Mouse (Mus musculus): ENCODE data around the gene Morn2. TPM values are rescaled to one million over a fixed set of nuclear protein-coding genes. Genes with fewer than 3 reads are reported as not detected.

The Morn2 gene
- polyA plus RNA-seq, 1 experiment from 2014 or later = 29.8 TPM

GRCm38 (mm10) chr17:80332386-80332785 lies 42.4 kb downstream of the Morn2 start:
- H3K27ac ChIP-seq (ENCODE audit: low read depth, low read length) = no peak overlapping the region
- H3K36me3 ChIP-seq (ENCODE audit: control insufficient read depth, insufficient read depth, low read length) = no peaks in the 10 kb centered on the region
- H3K4me3 ChIP-seq (ENCODE audit: low read depth, low read length) = no peak overlapping the region
- no peaks in the 10 kb centered on the region for H3K9me3 ChIP-seq (ENCODE audit: control insufficient read depth, low read length)
- no peak overlapping the region for H3K4me2 ChIP-seq (ENCODE audit: low read depth)
- 86% methylated on average over 2 of the region's 2 CpGs for WGBS
- no peak for ATAC-seq (ENCODE audit: insufficient read depth, low FRiP score, low TSS enrichment)
- no peaks in the 10 kb centered on the region for H3K27me3 ChIP-seq (ENCODE audit: control insufficient read depth, insufficient read depth, low read length)
- DNase-seq (ENCODE audit: low spot score) = no peak
- H3K4me1 ChIP-seq (ENCODE audit: control insufficient read depth, insufficient read depth, low read length) = no peaks in the 10 kb centered on the region
- no peak overlapping the region for H3K9ac ChIP-seq (ENCODE audit: low read length)

GRCm38 (mm10) chr17:80345277-80345676 lies 55.3 kb downstream of the Morn2 start:
- H3K27me3 ChIP-seq (ENCODE audit: control insufficient read depth, insufficient read depth, low read length) = no peaks in the 10 kb centered on the region
- ATAC-seq (ENCODE audit: insufficient read depth, low FRiP score, low TSS enrichment) = no peak
- 83% methylated on average over 4 of the region's 4 CpGs for WGBS
- H3K9ac ChIP-seq (ENCODE audit: low read length) = no peak overlapping the region
- H3K9me3 ChIP-seq (ENCODE audit: control insufficient read depth, low read length) = no peaks in the 10 kb centered on the region
- H3K4me2 ChIP-seq (ENCODE audit: low read depth) = no peak overlapping the region
- H3K27ac ChIP-seq (ENCODE audit: low read depth, low read length) = no peak overlapping the region
- no peak for DNase-seq (ENCODE audit: low spot score)
- no peak overlapping the region for H3K4me3 ChIP-seq (ENCODE audit: low read depth, low read length)
- no peaks in the 10 kb centered on the region for H3K36me3 ChIP-seq (ENCODE audit: control insufficient read depth, insufficient read depth, low read length)
- no peaks in the 10 kb centered on the region for H3K4me1 ChIP-seq (ENCODE audit: control insufficient read depth, insufficient read depth, low read length)

GRCm38 (mm10) chr17:80346591-80347125 lies 56.7 kb downstream of the Morn2 start:
- Histone ChIP-seq H3K4me1 (ENCODE audit: control insufficient read depth, insufficient read depth, low read length) (no peaks in the 10 kb centered on the region), H3K9me3 (ENCODE audit: control insufficient read depth, low read length) (no peaks in the 10 kb centered on the region), H3K9ac (ENCODE audit: low read length) (no peak overlapping the region), H3K36me3 (ENCODE audit: control insufficient read depth, insufficient read depth, low read length) (no peaks in the 10 kb centered on the region), H3K4me2 (ENCODE audit: low read depth) (no peak overlapping the region), H3K4me3 (ENCODE audit: low read depth, low read length) (no peak overlapping the region), H3K27me3 (ENCODE audit: control insufficient read depth, insufficient read depth, low read length) (no peaks in the 10 kb centered on the region), H3K27ac (ENCODE audit: low read depth, low read length) (no peak overlapping the region)
- 23% methylated on average over 11 of the region's 11 CpGs for WGBS
- DNase-seq (ENCODE audit: low spot score) (no peak), ATAC-seq (ENCODE audit: insufficient read depth, low FRiP score, low TSS enrichment) (no peak)

Other genes with a start within 250 kb of the Morn2 start
- 117 and 131 TPM in 2 replicates for gene Hnrnpll, start 227.9 kb upstream of the Morn2 start, polyA plus RNA-seq (2014; fragmentation: Nextera tagmentation; extraction: Ambion mirVana)
- 6.8 and 9.8 TPM in 2 replicates for gene Galm, start 162.7 kb upstream of the Morn2 start, polyA plus RNA-seq (2014; fragmentation: Nextera tagmentation; extraction: Ambion mirVana)
- gene Srsf7, start 82.9 kb upstream of the Morn2 start, polyA plus RNA-seq (2014; fragmentation: Nextera tagmentation; extraction: Ambion mirVana) = 761 and 791 TPM in 2 replicates
- not detected in 2 replicates for gene Ttc39d, start 82.7 kb upstream of the Morn2 start, polyA plus RNA-seq (2014; fragmentation: Nextera tagmentation; extraction: Ambion mirVana)
- 41.0 and 41.2 TPM in 2 replicates for gene Gemin6, start 65.8 kb upstream of the Morn2 start, polyA plus RNA-seq (2014; fragmentation: Nextera tagmentation; extraction: Ambion mirVana)
- gene Dhx57, start 273 bp downstream of the Morn2 start, polyA plus RNA-seq (2014; fragmentation: Nextera tagmentation; extraction: Ambion mirVana) = 27.8 and 29.9 TPM in 2 replicates
- 0.55 and 1.3 TPM in 2 replicates for gene Arhgef33, start 17.2 kb downstream of the Morn2 start, polyA plus RNA-seq (2014; fragmentation: Nextera tagmentation; extraction: Ambion mirVana)
- 1.8 and 2.0 TPM in 2 replicates for gene Gm10190, start 83.3 kb downstream of the Morn2 start, polyA plus RNA-seq (2014; fragmentation: Nextera tagmentation; extraction: Ambion mirVana)
- gene Sos1, start 190.2 kb downstream of the Morn2 start, polyA plus RNA-seq (2014; fragmentation: Nextera tagmentation; extraction: Ambion mirVana) = 10.0 and 10.1 TPM in 2 replicates

Measured in neural tube, embryonic 11.5 days (tissue).